Mouse (Mus musculus): ENCODE measurements around the gene Nox3. TPM values are rescaled to one million over a fixed set of nuclear protein-coding genes. Genes with fewer than 3 reads are reported as not detected.

The Nox3 gene
- polyA plus RNA-seq, 1 experiment from 2014 or later = not detected

DNA sequence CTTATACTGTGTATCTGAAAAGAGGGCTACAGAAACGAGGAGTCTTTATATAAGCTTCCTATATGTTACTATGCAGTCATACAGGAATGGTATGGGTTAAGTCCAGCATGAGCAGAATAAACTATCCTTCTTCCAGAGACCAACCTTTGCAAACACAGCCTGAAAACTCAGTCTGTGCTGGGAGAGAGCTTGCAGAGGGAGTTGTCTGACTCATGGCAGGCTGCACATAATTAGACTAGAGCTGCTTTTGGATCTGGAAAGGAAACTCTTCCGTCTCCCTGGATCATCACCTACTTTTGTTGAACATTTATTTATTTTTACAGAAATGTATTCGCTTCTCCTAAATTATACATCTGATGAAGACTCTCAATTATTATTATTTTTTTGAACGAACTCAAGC, 26.8 kb downstream of the Nox3 start:
- no peaks in the 10 kb centered on the region for H3K27me3 ChIP-seq (ENCODE audit: control insufficient read depth, insufficient read depth, low read length)
- no peak for ATAC-seq (ENCODE audit: insufficient read depth, low FRiP score, low TSS enrichment)

DNA sequence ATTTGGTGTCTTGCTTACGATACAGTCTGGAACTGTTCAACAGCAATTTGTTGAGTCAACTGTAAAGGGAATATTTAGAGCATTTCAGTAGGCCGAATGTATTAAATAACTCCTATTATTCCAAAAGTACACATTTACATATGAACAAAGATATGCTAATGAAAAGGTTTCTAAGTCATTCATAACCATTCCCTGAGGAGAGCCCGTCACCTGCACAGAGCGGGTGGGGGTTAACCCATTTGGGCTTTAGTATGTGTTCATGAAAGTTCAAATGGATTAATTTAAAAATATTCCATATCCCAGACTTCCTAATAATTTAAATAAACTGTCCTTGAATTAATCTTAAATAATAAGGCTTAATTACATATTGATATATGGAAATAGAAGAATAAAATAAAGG, 28.8 kb downstream of the Nox3 start:
- Histone ChIP-seq H3K27me3 (ENCODE audit: control insufficient read depth, insufficient read depth, low read length) (no peaks in the 10 kb centered on the region), H3K4me2 (ENCODE audit: low read depth) (no peak overlapping the region), H3K4me3 (ENCODE audit: low read depth, low read length) (no peak overlapping the region), H3K27ac (ENCODE audit: low read depth, low read length) (no peak overlapping the region), H3K36me3 (ENCODE audit: control insufficient read depth, insufficient read depth, low read length) (no peaks in the 10 kb centered on the region), H3K9ac (ENCODE audit: low read length) (no peak overlapping the region), H3K9me3 (ENCODE audit: control insufficient read depth, low read length) (no peaks in the 10 kb centered on the region), H3K4me1 (ENCODE audit: control insufficient read depth, insufficient read depth, low read length) (no peaks in the 10 kb centered on the region)
- DNase-seq (ENCODE audit: low spot score) (no peak), ATAC-seq (ENCODE audit: insufficient read depth, low FRiP score, low TSS enrichment) (no peak)
- 84% methylated on average over 4 of the region's 4 CpGs for WGBS

More for the DNA sequence above, 26.8 kb downstream of the Nox3 start:
- DNase-seq (ENCODE audit: low spot score) = no peak
- no peak overlapping the region for H3K4me2 ChIP-seq (ENCODE audit: low read depth)
- no peaks in the 10 kb centered on the region for H3K4me1 ChIP-seq (ENCODE audit: control insufficient read depth, insufficient read depth, low read length)
- no peaks in the 10 kb centered on the region for H3K9me3 ChIP-seq (ENCODE audit: control insufficient read depth, low read length)
- H3K4me3 ChIP-seq (ENCODE audit: low read depth, low read length) = no peak overlapping the region
- H3K27ac ChIP-seq (ENCODE audit: low read depth, low read length) = no peak overlapping the region
- WGBS = 83% methylated on average over 4 of the region's 4 CpGs
- no peak overlapping the region for H3K9ac ChIP-seq (ENCODE audit: low read length)
- no peaks in the 10 kb centered on the region for H3K36me3 ChIP-seq (ENCODE audit: control insufficient read depth, insufficient read depth, low read length)

DNA sequence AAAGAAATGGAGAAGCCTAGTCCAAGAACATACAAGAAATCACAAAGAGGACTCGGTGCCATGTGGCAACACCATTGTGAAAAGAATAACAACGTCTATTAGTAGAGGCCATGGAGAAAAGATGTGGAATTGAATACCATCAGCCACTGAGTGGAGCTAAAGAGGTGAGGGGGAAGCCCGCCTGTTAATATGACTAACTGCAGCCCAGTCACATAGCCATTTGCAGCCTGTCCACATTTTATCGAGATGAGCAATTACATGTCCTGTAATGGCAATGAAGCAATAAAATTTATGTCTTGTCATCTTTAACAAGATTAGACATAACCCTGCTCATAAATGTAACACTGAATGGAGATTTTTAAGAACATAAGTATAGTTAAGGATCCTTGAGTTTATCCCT, 30.7 kb downstream of the Nox3 start:
- WGBS = 85% methylated on average over 4 of the region's 4 CpGs
- Histone ChIP-seq H3K9ac (ENCODE audit: low read length) (no peak overlapping the region), H3K4me1 (ENCODE audit: control insufficient read depth, insufficient read depth, low read length) (no peaks in the 10 kb centered on the region), H3K27ac (ENCODE audit: low read depth, low read length) (no peak overlapping the region), H3K27me3 (ENCODE audit: control insufficient read depth, insufficient read depth, low read length) (no peaks in the 10 kb centered on the region), H3K9me3 (ENCODE audit: control insufficient read depth, low read length) (no peaks in the 10 kb centered on the region), H3K36me3 (ENCODE audit: control insufficient read depth, insufficient read depth, low read length) (no peaks in the 10 kb centered on the region), H3K4me2 (ENCODE audit: low read depth) (no peak overlapping the region), H3K4me3 (ENCODE audit: low read depth, low read length) (no peak overlapping the region)
- no peak for ATAC-seq (ENCODE audit: insufficient read depth, low FRiP score, low TSS enrichment)
- DNase-seq (ENCODE audit: low spot score) = no peak

DNA sequence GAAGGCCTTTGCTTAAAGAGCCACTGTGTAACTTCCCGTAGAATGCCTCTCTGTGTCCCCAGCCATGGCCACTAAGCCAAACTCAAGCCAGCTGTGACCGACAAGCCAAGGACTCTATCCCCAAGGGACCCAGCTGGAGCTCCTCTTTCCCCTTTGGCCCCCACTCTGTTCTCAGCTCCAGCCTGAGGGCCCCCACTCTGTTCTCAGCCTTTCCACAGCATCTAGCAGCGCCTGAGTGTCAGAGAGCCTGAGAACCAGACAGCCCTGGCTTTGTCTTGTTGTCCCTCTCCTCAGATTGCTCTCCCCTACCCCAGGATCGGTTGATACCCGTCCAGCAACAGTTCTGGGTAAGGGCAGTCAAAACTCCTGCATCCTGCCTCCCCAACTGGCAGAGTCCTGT, 36.6 kb downstream of the Nox3 start:
- ATAC-seq (ENCODE audit: insufficient read depth, low FRiP score, low TSS enrichment) (no peak), DNase-seq (ENCODE audit: low spot score) (no peak)
- no peaks in the 10 kb centered on the region for H3K27me3 ChIP-seq (ENCODE audit: control insufficient read depth, insufficient read depth, low read length)
- H3K4me2 ChIP-seq (ENCODE audit: low read depth) = no peak overlapping the region
- no peak overlapping the region for H3K9ac ChIP-seq (ENCODE audit: low read length)
- H3K36me3 ChIP-seq (ENCODE audit: control insufficient read depth, insufficient read depth, low read length) = no peaks in the 10 kb centered on the region
- no peak overlapping the region for H3K27ac ChIP-seq (ENCODE audit: low read depth, low read length)
- WGBS = 79% methylated on average over 5 of the region's 5 CpGs
- H3K4me1 ChIP-seq (ENCODE audit: control insufficient read depth, insufficient read depth, low read length) = no peaks in the 10 kb centered on the region
- no peak overlapping the region for H3K4me3 ChIP-seq (ENCODE audit: low read depth, low read length)
- no peaks in the 10 kb centered on the region for H3K9me3 ChIP-seq (ENCODE audit: control insufficient read depth, low read length)

DNA sequence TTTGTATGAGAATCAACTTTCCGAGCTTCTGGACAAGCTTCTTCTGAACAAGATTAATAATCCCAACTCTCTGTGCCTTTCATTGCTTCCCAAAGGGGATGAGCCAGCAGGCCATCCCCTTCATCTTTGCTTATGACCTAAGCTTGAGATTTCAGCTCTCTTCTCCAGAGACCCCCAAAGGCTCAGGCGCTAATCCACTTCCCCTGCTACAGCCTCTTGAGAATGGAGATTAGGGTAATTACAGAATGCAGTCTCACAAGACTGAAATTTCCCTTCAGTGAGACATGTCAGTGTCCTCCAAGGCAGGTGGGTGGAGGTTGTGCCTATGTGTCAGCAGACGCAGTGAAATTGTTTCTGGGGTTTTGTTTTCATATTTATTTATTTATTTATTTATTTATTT, 45.7 kb downstream of the Nox3 start:
- no peak overlapping the region for H3K4me2 ChIP-seq (ENCODE audit: low read depth)
- no peaks in the 10 kb centered on the region for H3K27me3 ChIP-seq (ENCODE audit: control insufficient read depth, insufficient read depth, low read length)
- H3K9me3 ChIP-seq (ENCODE audit: control insufficient read depth, low read length) = no peaks in the 10 kb centered on the region
- H3K4me3 ChIP-seq (ENCODE audit: low read depth, low read length) = no peak overlapping the region
- no peaks in the 10 kb centered on the region for H3K36me3 ChIP-seq (ENCODE audit: control insufficient read depth, insufficient read depth, low read length)
- 51% methylated on average over 3 of the region's 3 CpGs for WGBS
- ATAC-seq (ENCODE audit: insufficient read depth, low FRiP score, low TSS enrichment) (no peak), DNase-seq (ENCODE audit: low spot score) (no peak)
- H3K27ac ChIP-seq (ENCODE audit: low read depth, low read length) = no peak overlapping the region
- H3K9ac ChIP-seq (ENCODE audit: low read length) = no peak overlapping the region
- no peaks in the 10 kb centered on the region for H3K4me1 ChIP-seq (ENCODE audit: control insufficient read depth, insufficient read depth, low read length)

DNA sequence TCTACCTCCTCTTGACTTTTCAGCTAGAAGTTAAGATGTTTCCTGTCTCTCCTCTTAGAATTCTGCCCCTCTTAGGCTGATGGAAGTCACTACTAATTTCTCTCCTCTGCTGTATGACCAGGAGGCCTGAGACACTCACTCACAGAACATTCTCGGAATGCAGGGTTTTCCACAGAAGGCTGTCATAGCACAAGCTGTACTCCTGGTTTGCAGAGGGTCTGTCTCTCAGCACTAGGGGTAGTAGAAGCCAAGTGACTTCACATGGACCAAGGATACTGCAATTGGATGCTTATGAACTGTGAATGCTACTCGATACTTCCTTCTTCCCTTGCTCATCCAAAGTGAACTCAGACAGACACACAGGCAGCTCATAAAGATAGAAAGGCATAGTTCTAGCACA, 52.5 kb downstream of the Nox3 start:
- 93% methylated on average over 2 of the region's 2 CpGs for WGBS
- Histone ChIP-seq H3K9me3 (ENCODE audit: control insufficient read depth, low read length) (no peaks in the 10 kb centered on the region), H3K4me3 (ENCODE audit: low read depth, low read length) (no peak overlapping the region), H3K27ac (ENCODE audit: low read depth, low read length) (no peak overlapping the region), H3K4me1 (ENCODE audit: control insufficient read depth, insufficient read depth, low read length) (no peaks in the 10 kb centered on the region), H3K9ac (ENCODE audit: low read length) (no peak overlapping the region), H3K4me2 (ENCODE audit: low read depth) (no peak overlapping the region), H3K36me3 (ENCODE audit: control insufficient read depth, insufficient read depth, low read length) (no peaks in the 10 kb centered on the region), H3K27me3 (ENCODE audit: control insufficient read depth, insufficient read depth, low read length) (no peaks in the 10 kb centered on the region)
- DNase-seq (ENCODE audit: low spot score) (no peak), ATAC-seq (ENCODE audit: insufficient read depth, low FRiP score, low TSS enrichment) (no peak)

DNA sequence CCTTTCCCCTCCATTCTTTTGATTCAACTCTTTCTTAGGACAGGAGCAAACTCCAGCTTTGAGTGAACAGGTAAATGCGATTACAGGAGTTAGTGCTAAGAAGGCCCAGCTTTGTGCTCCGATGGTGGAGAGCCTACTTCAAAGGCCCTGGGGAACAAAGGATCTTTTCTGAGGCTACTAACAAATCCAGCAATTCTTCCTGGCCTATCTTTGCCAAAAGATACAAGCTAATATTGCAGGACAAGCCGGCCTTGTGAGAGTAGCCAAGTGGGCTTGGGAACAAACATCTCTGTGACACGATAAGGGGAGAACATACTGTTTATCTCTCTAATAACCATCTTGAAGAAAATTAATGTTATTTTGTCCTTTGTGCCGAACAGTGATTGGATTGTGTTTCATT, 54.6 kb downstream of the Nox3 start:
- whole genome bisulfite sequencing = 69% methylated on average over 5 of the region's 5 CpGs
- H3K4me1 ChIP-seq (ENCODE audit: control insufficient read depth, insufficient read depth, low read length) = no peaks in the 10 kb centered on the region
- H3K4me2 ChIP-seq (ENCODE audit: low read depth) = no peak overlapping the region
- H3K4me3 ChIP-seq (ENCODE audit: low read depth, low read length) = no peak overlapping the region
- H3K27ac ChIP-seq (ENCODE audit: low read depth, low read length) = no peak overlapping the region
- DNase-seq (ENCODE audit: low spot score) (no peak), ATAC-seq (ENCODE audit: insufficient read depth, low FRiP score, low TSS enrichment) (no peak)
- H3K9me3 ChIP-seq (ENCODE audit: control insufficient read depth, low read length) = no peaks in the 10 kb centered on the region
- H3K36me3 ChIP-seq (ENCODE audit: control insufficient read depth, insufficient read depth, low read length) = no peaks in the 10 kb centered on the region
- no peak overlapping the region for H3K9ac ChIP-seq (ENCODE audit: low read length)
- no peaks in the 10 kb centered on the region for H3K27me3 ChIP-seq (ENCODE audit: control insufficient read depth, insufficient read depth, low read length)

DNA sequence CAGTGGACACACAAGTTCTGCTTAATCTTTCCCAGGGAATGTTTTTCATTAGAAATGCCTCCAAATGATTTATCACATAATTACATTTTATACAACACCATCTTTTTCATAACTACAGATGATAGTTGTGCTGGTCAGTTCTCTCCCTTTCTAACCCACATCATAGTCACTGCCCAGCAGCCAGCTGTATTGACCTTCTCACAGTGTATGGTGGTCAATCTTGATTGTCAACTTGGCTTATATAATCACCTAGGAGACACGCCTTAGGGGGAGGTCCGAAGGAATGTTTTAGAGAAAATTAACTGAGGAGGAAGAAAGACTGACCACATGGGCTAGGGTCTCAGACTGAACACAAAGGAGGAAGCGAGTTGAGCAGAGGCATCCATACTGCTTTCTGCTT, 57.3 kb downstream of the Nox3 start:
- H3K9ac ChIP-seq (ENCODE audit: low read length) = no peak overlapping the region
- H3K4me3 ChIP-seq (ENCODE audit: low read depth, low read length) = no peak overlapping the region
- H3K36me3 ChIP-seq (ENCODE audit: control insufficient read depth, insufficient read depth, low read length) = no peaks in the 10 kb centered on the region
- DNase-seq (ENCODE audit: low spot score) (no peak), ATAC-seq (ENCODE audit: insufficient read depth, low FRiP score, low TSS enrichment) (no peak)
- H3K4me2 ChIP-seq (ENCODE audit: low read depth) = no peak overlapping the region
- H3K27me3 ChIP-seq (ENCODE audit: control insufficient read depth, insufficient read depth, low read length) = no peaks in the 10 kb centered on the region
- no peaks in the 10 kb centered on the region for H3K9me3 ChIP-seq (ENCODE audit: control insufficient read depth, low read length)
- H3K4me1 ChIP-seq (ENCODE audit: control insufficient read depth, insufficient read depth, low read length) = no peaks in the 10 kb centered on the region
- no peak overlapping the region for H3K27ac ChIP-seq (ENCODE audit: low read depth, low read length)
- WGBS = 60% methylated on average over 3 of the region's 3 CpGs

DNA sequence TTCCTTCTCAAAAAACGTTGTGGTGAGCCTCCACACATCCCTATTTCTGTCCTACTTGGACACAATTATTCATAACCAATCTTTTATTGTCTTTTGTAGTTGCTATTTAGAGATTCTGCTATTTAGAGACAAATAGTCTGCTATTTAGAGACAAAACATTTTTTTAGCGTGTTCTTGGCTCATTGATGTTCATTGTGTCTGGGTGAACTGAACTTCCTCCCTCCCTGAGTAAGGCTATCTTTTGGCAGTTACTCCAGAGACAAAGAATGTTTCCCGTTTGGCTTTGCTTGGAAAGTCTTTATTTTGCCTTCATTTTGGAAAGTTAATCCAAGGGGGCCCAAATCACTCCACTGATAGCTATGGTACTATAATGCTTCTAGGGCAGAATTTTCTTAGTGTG, 63.6 kb downstream of the Nox3 start:
- H3K4me3 ChIP-seq (ENCODE audit: low read depth, low read length) = no peak overlapping the region
- no peak overlapping the region for H3K27ac ChIP-seq (ENCODE audit: low read depth, low read length)
- DNase-seq (ENCODE audit: low spot score) (no peak), ATAC-seq (ENCODE audit: insufficient read depth, low FRiP score, low TSS enrichment) (no peak)
- no peaks in the 10 kb centered on the region for H3K36me3 ChIP-seq (ENCODE audit: control insufficient read depth, insufficient read depth, low read length)
- H3K4me2 ChIP-seq (ENCODE audit: low read depth) = no peak overlapping the region
- no peaks in the 10 kb centered on the region for H3K27me3 ChIP-seq (ENCODE audit: control insufficient read depth, insufficient read depth, low read length)
- WGBS = 72% methylated on average over 3 of the region's 3 CpGs
- H3K9me3 ChIP-seq (ENCODE audit: control insufficient read depth, low read length) = no peaks in the 10 kb centered on the region
- H3K4me1 ChIP-seq (ENCODE audit: control insufficient read depth, insufficient read depth, low read length) = no peaks in the 10 kb centered on the region
- no peak overlapping the region for H3K9ac ChIP-seq (ENCODE audit: low read length)
